Mouse (Mus musculus) embryonic facial prominence, embryonic 14.5 days (tissue): ENCODE results near the gene Ptpre. TPM values are rescaled to one million over a fixed set of nuclear protein-coding genes. Genes with fewer than 3 reads are reported as not detected.

ENCODE experiments used
- ATAC-seq: fragments of 200-750 bp; cut with Nextera tagmentation; 2 replicates; pipeline ENCODE4 v1.8.0; 2017; ENCODE audit warnings: low read depth, moderate number of reproducible peaks, moderate TSS enrichment
- DNase-seq: peaks from one replicate; pipeline ENCODE4 v3.0.0-alpha.2; 2015; ENCODE audit warnings: low spot score
- H3K27ac ChIP-seq: fragments of 300-500 bp; sonication (generic); replicated peaks from 2 replicates; pipeline ENCODE4 v1.5.1; 2014; ENCODE audit warnings: low read depth, mild to moderate bottlenecking, low read length, moderate library complexity
- H3K27me3 ChIP-seq: fragments of 300-500 bp; sonication (generic); replicated peaks from 2 replicates; pipeline ENCODE4 v1.6.1; 2014; ENCODE audit warnings: low read length; ENCODE audit not compliant: control insufficient read depth, insufficient read depth
- H3K36me3 ChIP-seq: fragments of 300-500 bp; sonication (generic); 2 replicates; pipeline ENCODE4 v1.6.1; 2014; ENCODE audit warnings: low read length, mixed read lengths; ENCODE audit not compliant: control insufficient read depth, insufficient read depth
- H3K4me1 ChIP-seq: fragments of 300-500 bp; sonication (generic); 2 replicates; pipeline ENCODE4 v1.6.1; 2014; ENCODE audit warnings: antibody characterized with exemption, low read length; ENCODE audit not compliant: control insufficient read depth, insufficient read depth
- H3K4me2 ChIP-seq: fragments of 300-500 bp; sonication (generic); 2 replicates; pipeline ENCODE4 v1.6.1; 2014; ENCODE audit warnings: low read depth, mild to moderate bottlenecking, low read length, moderate library complexity, mixed read lengths
- H3K4me3 ChIP-seq: fragments of 300-500 bp; sonication (generic); 2 replicates; pipeline ENCODE4 v1.5.1; 2014; ENCODE audit warnings: low read depth, mild to moderate bottlenecking, low read length
- H3K9ac ChIP-seq: fragments of 300-500 bp; sonication (generic); 2 replicates; pipeline ENCODE4 v1.6.1; 2014; ENCODE audit warnings: low read depth, mild to moderate bottlenecking, low read length, moderate library complexity, mixed read lengths
- H3K9me3 ChIP-seq: fragments of 300-500 bp; sonication (generic); 2 replicates; pipeline ENCODE4 v1.6.1; 2016; ENCODE audit warnings: low read length; ENCODE audit not compliant: control insufficient read depth
- WGBS: fragments of 180-500 bp; shearing (Covaris S2); extraction: QIAGEN DNeasy Blood & Tissue Kit; methylation state at CpG from one replicate; pipeline ENCODE4 v1.1.7; 2014; 5-methylcytosine and 5-hydroxymethylcytosine counted together
- polyA plus RNA-seq: library from polyadenylated mRNA; unstranded; fragments of >200 nt; fragmentation: Nextera tagmentation; extraction: Ambion mirVana; gene quantifications from 2 replicates; pipeline ENCODE4 v1.2.1, GENCODE M21; 2014

Ptpre gene
- polyA plus RNA-seq, 1 experiment from 2014 or later: 4.1 TPM

DNA sequence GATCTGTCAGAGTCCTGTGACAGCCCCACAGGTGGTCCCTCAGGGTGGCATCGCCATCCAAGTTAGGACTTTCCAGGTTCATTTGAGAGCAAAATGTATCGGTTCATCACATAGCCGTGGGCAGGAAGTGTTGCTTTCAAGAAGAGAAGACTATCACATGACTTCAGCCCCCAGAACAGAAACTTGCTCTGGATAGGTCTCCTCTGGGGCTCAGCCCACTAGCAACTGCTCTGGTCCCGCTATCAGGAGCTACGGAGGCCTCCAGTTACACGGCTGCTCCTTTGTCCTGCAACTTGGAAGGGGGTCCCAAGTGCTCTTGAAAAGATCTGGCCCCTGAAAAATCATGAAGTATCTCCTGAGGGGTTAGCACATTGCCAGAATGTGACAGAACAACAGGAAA, 109.7 kb downstream of the Ptpre start:
- Histone ChIP-seq H3K27me3 (no peaks in the 10 kb centered on the region), H3K4me3 (no peak overlapping the region), H3K36me3 (no peaks in the 10 kb centered on the region), H3K4me2 (no peak overlapping the region), H3K9ac (no peak overlapping the region), H3K27ac (no peak overlapping the region), H3K4me1 (0 out of 2 replicates have a peak, but pooled peaks cover 3% of the 10 kb centered on the region), H3K9me3 (no peaks in the 10 kb centered on the region)
- ATAC-seq (no peak), DNase-seq (no peak)
- 74% methylated on average over 6 of the region's 6 CpGs for WGBS

DNA sequence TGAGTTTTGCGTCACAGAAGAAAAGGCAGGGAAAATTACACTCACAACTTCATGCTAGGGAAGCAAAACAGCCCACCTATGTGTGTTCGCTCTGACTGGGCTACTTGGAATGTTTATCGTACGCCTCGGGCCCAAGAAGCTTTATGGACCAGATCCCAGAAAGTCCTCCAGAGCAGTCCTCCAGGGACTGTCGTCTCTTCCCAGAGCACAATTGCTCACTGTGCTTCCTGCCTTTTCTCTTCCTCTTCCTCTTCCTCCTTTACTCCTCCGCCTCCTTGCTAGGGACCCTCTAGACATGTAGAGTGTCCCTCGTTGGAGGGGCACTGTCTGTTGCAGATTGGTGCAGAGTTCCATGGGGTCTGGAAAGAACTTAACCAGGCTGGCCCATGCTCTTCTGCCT, 111.5 kb downstream of the Ptpre start:
- WGBS: 84% methylated on average over 8 of the region's 8 CpGs
- Histone ChIP-seq H3K9ac (no peak overlapping the region), H3K4me1 (0 out of 2 replicates have a peak, but pooled peaks cover 6% of the 10 kb centered on the region), H3K4me3 (no peak overlapping the region), H3K9me3 (no peaks in the 10 kb centered on the region), H3K4me2 (no peak overlapping the region), H3K36me3 (no peaks in the 10 kb centered on the region), H3K27me3 (no peaks in the 10 kb centered on the region), H3K27ac (no peak overlapping the region)
- ATAC-seq (no peak), DNase-seq (no peak)

DNA sequence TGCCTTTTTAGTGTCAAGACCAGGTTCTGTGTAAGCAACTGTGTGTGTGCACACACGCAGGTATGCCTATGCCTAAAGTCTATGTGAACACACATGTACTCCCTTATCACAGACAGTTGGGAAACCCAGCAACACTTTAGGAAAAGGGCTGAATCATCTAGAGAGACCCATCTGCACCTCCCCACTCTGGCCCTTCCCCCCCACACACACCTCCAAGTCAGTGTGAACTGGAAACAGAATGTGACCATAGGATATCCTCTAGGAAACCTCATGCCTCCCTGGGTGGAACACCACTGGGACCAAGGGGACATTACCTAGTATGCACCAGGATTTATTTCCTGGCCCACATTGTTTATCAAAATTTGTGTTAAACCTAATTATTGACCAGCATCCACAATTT, 112.0 kb downstream of the Ptpre start:
- Histone ChIP-seq H3K4me3 (no peak overlapping the region), H3K9ac (no peak overlapping the region), H3K27ac (no peak overlapping the region), H3K9me3 (no peaks in the 10 kb centered on the region), H3K27me3 (no peaks in the 10 kb centered on the region), H3K4me2 (no peak overlapping the region), H3K4me1 (0 out of 2 replicates have a peak, but pooled peaks cover 6% of the 10 kb centered on the region), H3K36me3 (no peaks in the 10 kb centered on the region)
- DNase-seq (no peak), ATAC-seq (no peak)
- 85% methylated on average over 1 of the region's 1 CpGs for WGBS

DNA sequence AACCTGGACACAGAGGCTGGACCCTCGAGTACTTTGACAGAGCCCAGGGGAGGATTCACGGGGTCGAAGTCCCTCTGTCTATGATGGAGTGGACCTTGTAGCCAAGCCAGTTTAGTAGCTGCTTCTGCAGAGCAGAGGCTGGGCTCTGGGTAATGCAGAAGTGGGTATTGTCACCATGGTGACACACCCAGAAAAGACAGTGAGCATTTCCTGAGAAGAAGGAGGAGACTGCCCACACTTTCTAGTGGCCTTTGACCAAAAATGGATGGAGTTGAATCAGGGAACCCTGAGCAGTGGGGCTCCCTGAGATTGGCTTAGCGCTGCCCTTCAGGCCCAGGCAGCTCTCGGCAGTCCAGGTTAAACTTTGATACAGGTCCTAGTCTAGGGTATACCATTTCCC, 112.8 kb downstream of the Ptpre start:
- no peaks in the 10 kb centered on the region for H3K9me3 ChIP-seq
- H3K27me3 ChIP-seq: no peaks in the 10 kb centered on the region
- H3K27ac ChIP-seq: no peak overlapping the region
- ATAC-seq (no peak), DNase-seq (no peak)
- no peak overlapping the region for H3K4me2 ChIP-seq
- WGBS: 87% methylated on average over 5 of the region's 5 CpGs
- no peak overlapping the region for H3K9ac ChIP-seq
- H3K36me3 ChIP-seq: no peaks in the 10 kb centered on the region
- no peak overlapping the region for H3K4me3 ChIP-seq
- 0 out of 2 replicates have a peak, but pooled peaks cover 6% of the 10 kb centered on the region for H3K4me1 ChIP-seq

DNA sequence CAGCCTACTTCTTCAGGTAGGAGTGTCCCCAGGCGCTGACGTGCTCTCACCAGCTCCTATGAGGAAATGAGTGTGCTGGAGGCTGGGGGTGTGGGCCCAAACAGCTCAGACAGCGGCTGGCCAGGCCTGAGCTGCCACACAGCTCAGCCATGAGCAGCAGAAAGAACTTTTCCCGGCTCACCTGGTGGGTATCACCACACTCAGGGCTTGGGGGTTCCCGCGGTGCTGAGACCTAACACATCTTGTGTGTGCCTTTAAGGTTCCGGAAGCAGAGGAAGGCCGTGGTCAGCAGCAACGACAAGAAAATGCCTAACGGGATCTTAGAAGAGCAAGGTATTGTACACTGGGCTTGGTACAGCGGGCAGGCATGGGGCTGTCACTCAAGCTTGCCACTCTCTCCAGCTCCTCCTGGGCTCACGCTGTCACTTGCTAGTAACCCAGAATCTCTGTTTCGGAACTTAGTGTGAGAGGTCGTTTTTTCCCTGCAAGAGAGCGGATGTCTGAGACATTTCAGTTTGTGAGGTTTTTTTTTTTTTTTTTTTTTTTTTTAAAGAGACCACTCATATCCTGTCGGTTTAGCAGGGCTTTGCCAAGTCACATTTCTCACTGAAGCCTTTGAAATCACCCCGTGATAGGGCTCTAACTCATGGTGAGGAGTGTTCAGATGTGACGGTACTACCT, 114.7 kb downstream of the Ptpre start:
- WGBS: 49% methylated on average over 18 of the region's 18 CpGs
- DNase-seq (peak; percentile 34), ATAC-seq (no peak)
- Histone ChIP-seq H3K27ac (no peak overlapping the region), H3K4me2 (peak overlapping the region; percentile 23), H3K9me3 (no peaks in the 10 kb centered on the region), H3K9ac (0 out of 2 replicates have a peak overlapping the region, but pooled peaks have one; percentile 2), H3K36me3 (no peaks in the 10 kb centered on the region), H3K4me3 (peak overlapping the region; percentile 10; the same call in 1 of the 2 replicates), H3K4me1 (0 out of 2 replicates have a peak, but pooled peaks cover 6% of the 10 kb centered on the region), H3K27me3 (no peaks in the 10 kb centered on the region)

DNA sequence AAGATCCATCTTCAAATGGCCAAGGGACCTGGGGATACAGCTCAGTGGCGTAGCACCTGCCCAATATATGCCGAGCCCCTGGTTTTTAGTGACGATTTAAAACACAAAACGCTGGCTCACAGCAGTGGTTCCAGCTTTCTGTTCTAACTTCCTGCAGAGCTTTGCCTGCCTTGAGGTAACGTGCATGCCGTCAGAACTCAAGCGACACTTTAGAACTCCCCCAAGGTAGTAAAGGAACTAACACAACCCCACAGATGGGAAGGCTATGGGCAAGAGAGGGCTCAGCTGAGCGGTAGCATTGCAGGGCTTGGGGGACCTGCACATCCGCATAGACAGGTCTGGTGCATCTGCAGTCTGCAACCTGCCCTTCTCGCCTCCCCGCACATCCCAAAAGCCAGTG, 115.5 kb downstream of the Ptpre start:
- Histone ChIP-seq H3K4me2 (no peak overlapping the region), H3K27ac (no peak overlapping the region), H3K9ac (no peak overlapping the region), H3K4me3 (no peak overlapping the region), H3K36me3 (no peaks in the 10 kb centered on the region), H3K4me1 (0 out of 2 replicates have a peak, but pooled peaks cover 6% of the 10 kb centered on the region), H3K27me3 (no peaks in the 10 kb centered on the region), H3K9me3 (no peaks in the 10 kb centered on the region)
- WGBS: 62% methylated on average over 11 of the region's 11 CpGs
- DNase-seq (no peak), ATAC-seq (no peak)

DNA sequence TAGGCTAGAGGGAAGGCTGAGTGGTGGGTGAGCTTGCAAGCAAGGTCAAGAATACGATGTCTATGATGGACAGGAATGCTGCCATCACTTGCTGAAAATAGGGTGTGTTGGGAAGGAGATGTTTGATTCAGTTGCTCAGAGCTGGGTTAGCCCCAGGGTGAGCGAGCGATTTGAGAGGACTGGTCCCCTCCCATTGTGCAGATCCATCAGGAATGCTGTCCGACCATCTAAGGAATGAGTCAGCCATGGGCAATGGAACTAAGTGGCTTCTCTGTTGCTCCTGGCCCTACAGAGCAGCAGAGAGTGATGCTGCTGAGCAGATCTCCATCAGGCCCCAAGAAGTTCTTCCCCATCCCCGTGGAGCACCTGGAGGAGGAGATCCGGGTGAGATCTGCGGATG, 116.3 kb downstream of the Ptpre start:
- no peaks in the 10 kb centered on the region for H3K36me3 ChIP-seq
- 0 out of 2 replicates have a peak, but pooled peaks cover 6% of the 10 kb centered on the region for H3K4me1 ChIP-seq
- 82% methylated on average over 7 of the region's 7 CpGs for WGBS
- no peak overlapping the region for H3K4me2 ChIP-seq
- no peaks in the 10 kb centered on the region for H3K27me3 ChIP-seq
- H3K9me3 ChIP-seq: no peaks in the 10 kb centered on the region
- no peak overlapping the region for H3K9ac ChIP-seq
- no peak overlapping the region for H3K27ac ChIP-seq
- DNase-seq (no peak), ATAC-seq (no peak)
- H3K4me3 ChIP-seq: no peak overlapping the region

DNA sequence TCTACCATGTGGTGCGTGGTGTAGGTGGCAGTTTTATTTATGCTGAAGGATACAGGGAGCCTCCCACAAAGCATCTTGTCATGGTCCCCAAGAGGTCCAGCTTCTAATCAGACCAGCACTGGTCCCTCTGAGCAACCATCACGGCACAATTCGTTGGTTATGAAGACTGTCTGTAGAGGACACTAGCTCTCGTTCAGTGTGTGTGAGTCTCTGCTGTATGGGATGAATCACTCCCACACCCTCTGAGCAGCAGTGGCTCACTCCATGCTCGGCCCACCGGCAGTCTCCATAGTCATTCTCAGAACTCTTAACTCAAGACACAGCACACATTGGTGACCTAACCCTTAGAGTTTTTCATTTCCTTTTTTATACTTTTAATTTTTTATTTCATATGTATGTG, 117.0 kb downstream of the Ptpre start:
- no peak overlapping the region for H3K27ac ChIP-seq
- WGBS: 85% methylated on average over 6 of the region's 6 CpGs
- no peaks in the 10 kb centered on the region for H3K9me3 ChIP-seq
- H3K4me1 ChIP-seq: 0 out of 2 replicates have a peak, but pooled peaks cover 6% of the 10 kb centered on the region
- DNase-seq (no peak), ATAC-seq (no peak)
- no peaks in the 10 kb centered on the region for H3K36me3 ChIP-seq
- H3K9ac ChIP-seq: no peak overlapping the region
- H3K4me2 ChIP-seq: no peak overlapping the region
- H3K27me3 ChIP-seq: no peaks in the 10 kb centered on the region
- no peak overlapping the region for H3K4me3 ChIP-seq

DNA sequence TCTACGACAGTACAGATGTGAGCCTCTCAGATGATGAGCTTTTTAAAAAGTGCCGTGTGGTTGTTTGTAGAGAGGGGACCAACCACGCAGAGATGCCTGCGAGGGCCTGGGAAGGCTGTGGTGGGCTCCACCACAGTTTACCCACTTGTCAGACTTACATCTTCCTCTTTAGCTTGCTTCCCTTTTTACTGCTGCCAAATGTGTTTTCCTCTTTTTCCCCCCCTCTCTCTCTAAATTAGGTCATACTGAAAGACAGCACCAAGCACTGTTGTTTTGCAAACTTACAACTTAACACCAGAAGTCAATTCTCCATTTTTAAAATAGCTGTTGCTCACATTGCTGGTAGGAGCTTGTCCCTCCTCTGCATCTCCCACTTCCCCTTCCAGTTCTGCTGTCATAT, 117.8 kb downstream of the Ptpre start:
- H3K27me3 ChIP-seq: no peaks in the 10 kb centered on the region
- no peak overlapping the region for H3K4me3 ChIP-seq
- no peaks in the 10 kb centered on the region for H3K9me3 ChIP-seq
- H3K27ac ChIP-seq: no peak overlapping the region
- H3K4me2 ChIP-seq: no peak overlapping the region
- 0 out of 2 replicates have a peak, but pooled peaks cover 6% of the 10 kb centered on the region for H3K4me1 ChIP-seq
- H3K36me3 ChIP-seq: no peaks in the 10 kb centered on the region
- no peak overlapping the region for H3K9ac ChIP-seq
- ATAC-seq: no peak
- no peak for DNase-seq
- 64% methylated on average over 4 of the region's 4 CpGs for WGBS
